Mouse (Mus musculus): ENCODE data around the gene Apon. TPM values are rescaled to one million over a fixed set of nuclear protein-coding genes. Genes with fewer than 3 reads are reported as not detected.

The Apon gene
- polyA plus RNA-seq, 1 experiment, result 0.16 TPM

DNA sequence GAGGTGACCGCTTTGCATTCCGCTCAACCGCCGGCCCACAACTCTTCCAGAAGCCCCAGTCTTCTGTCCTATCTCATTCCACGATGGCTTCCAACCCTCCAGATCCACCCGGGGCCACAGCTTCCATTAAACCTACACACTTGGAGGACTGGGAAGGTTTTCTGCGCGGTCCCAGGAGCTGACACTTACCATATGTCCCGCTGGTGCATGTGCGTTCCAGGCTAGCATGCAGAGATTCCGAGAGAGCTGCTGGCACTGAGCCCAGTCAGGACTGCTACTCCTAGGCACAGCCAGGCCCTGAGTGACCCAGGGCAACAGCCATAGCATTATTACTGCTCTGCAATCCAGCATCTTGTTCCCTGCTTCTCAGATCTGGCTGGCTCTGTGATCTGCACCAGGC, 43.7 kb downstream of the Apon start:
- no peaks in the 10 kb centered on the region for H3K79me2 ChIP-seq (ENCODE audit: control insufficient read depth, insufficient read depth)
- peaks cover under 1% of the 10 kb centered on the region for H3K36me3 ChIP-seq (ENCODE audit: control insufficient read depth, insufficient read depth)
- H3K27me3 ChIP-seq (ENCODE audit: control insufficient read depth, insufficient read depth, insufficient read length), result peaks cover 4% of the 10 kb centered on the region
- no peaks in the 10 kb centered on the region for H3K79me3 ChIP-seq (ENCODE audit: low read depth)
- H3ac ChIP-seq (ENCODE audit: control insufficient read depth, insufficient read length, low read depth), result no peak overlapping the region
- TF ChIP-seq CEBPB (IDR thresholded peaks at IDR 0.05; ENCODE audit: low read depth) (no peak), CTCF (IDR thresholded peaks at IDR 0.05; ENCODE audit: control insufficient read depth, insufficient read depth, insufficient read length) (no peak), MAX (IDR thresholded peaks at IDR 0.05) (no peak), USF1 (IDR thresholded peaks at IDR 0.05; ENCODE audit: low read depth) (no peak), MYOG (IDR thresholded peaks at IDR 0.05; ENCODE audit: control insufficient read depth, extremely low read depth, insufficient read length) (no peak), MYOD1 (IDR thresholded peaks at IDR 0.05; ENCODE audit: control insufficient read depth, insufficient read length, low read depth) (no peak), FOSL1 (IDR thresholded peaks at IDR 0.05; ENCODE audit: insufficient read depth, low read length, poor library complexity, severe bottlenecking) (no peak)
- H3K4me3 ChIP-seq (ENCODE audit: insufficient read depth, poor library complexity, severe bottlenecking), result no peak overlapping the region

DNA sequence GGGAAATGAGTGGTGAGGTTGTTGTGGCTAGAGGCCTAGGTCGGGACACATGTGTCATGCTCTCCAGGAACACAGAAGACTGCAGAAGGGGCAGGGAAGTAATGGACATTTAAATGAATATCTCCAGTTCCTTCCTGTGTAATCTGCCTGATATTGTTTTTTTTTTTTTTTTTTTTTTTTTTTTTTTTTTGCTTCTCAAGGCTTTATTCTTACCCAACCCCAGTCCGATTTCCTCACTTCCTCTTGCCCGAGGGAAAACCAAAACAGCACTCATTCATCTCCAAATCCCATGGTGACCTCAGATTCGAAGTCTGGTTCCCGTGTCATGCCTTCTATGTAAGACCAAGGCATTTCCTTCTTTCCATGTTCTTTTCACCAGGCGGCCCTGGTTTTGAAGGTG, 44.3 kb downstream of the Apon start:
- peaks cover 4% of the 10 kb centered on the region for H3K27me3 ChIP-seq (ENCODE audit: control insufficient read depth, insufficient read depth, insufficient read length)
- no peaks in the 10 kb centered on the region for H3K79me3 ChIP-seq (ENCODE audit: low read depth)
- H3K4me3 ChIP-seq (ENCODE audit: insufficient read depth, poor library complexity, severe bottlenecking), result no peak overlapping the region
- no peaks in the 10 kb centered on the region for H3K79me2 ChIP-seq (ENCODE audit: control insufficient read depth, insufficient read depth)
- TF ChIP-seq CTCF (IDR thresholded peaks at IDR 0.05; ENCODE audit: control insufficient read depth, insufficient read depth, insufficient read length), result no peak
- TF ChIP-seq USF1 (IDR thresholded peaks at IDR 0.05; ENCODE audit: low read depth), result no peak
- no peak for TF ChIP-seq CEBPB (IDR thresholded peaks at IDR 0.05; ENCODE audit: low read depth)
- TF ChIP-seq MYOG (IDR thresholded peaks at IDR 0.05; ENCODE audit: control insufficient read depth, extremely low read depth, insufficient read length), result no peak
- no peak for TF ChIP-seq FOSL1 (IDR thresholded peaks at IDR 0.05; ENCODE audit: insufficient read depth, low read length, poor library complexity, severe bottlenecking)
- TF ChIP-seq MYOD1 (IDR thresholded peaks at IDR 0.05; ENCODE audit: control insufficient read depth, insufficient read length, low read depth), result no peak
- TF ChIP-seq MAX (IDR thresholded peaks at IDR 0.05), result no peak
- no peaks in the 10 kb centered on the region for H3K36me3 ChIP-seq (ENCODE audit: control insufficient read depth, insufficient read depth)
- no peak overlapping the region for H3ac ChIP-seq (ENCODE audit: control insufficient read depth, insufficient read length, low read depth)

- Histone ChIP-seq H3ac (ENCODE audit: control insufficient read depth, insufficient read length, low read depth) (no peak within 1 kb of the TSS), H3K27me3 (ENCODE audit: control insufficient read depth, insufficient read depth, insufficient read length) (peaks cover 4% of the 10 kb centered on the region), H3K79me3 (ENCODE audit: low read depth) (no peaks in the 10 kb centered on the region), H3K36me3 (ENCODE audit: control insufficient read depth, insufficient read depth) (no peaks in the 10 kb centered on the region), H3K4me3 (ENCODE audit: insufficient read depth, poor library complexity, severe bottlenecking) (no peak within 1 kb of the TSS), H3K79me2 (ENCODE audit: control insufficient read depth, insufficient read depth) (peaks cover 4% of the 10 kb centered on the region)
- TF ChIP-seq CEBPB (IDR thresholded peaks at IDR 0.05; ENCODE audit: low read depth) (no peak), MAX (IDR thresholded peaks at IDR 0.05) (no peak), CTCF (IDR thresholded peaks at IDR 0.05; ENCODE audit: control insufficient read depth, insufficient read depth, insufficient read length) (no peak), MYOG (IDR thresholded peaks at IDR 0.05; ENCODE audit: control insufficient read depth, extremely low read depth, insufficient read length) (no peak), FOSL1 (IDR thresholded peaks at IDR 0.05; ENCODE audit: insufficient read depth, low read length, poor library complexity, severe bottlenecking) (no peak), MYOD1 (IDR thresholded peaks at IDR 0.05; ENCODE audit: control insufficient read depth, insufficient read length, low read depth) (no peak), USF1 (IDR thresholded peaks at IDR 0.05; ENCODE audit: low read depth) (no peak)
Measured at GRCm38 (mm10) chr10:128298702-128299171, 44.8 kb downstream of the Apon start, which contains the start of gene Il23a. Il23a (minus strand) TSS chr10:128298752.

- Histone ChIP-seq H3K36me3 (ENCODE audit: control insufficient read depth, insufficient read depth) (no peaks in the 10 kb centered on the region), H3ac (ENCODE audit: control insufficient read depth, insufficient read length, low read depth) (peak overlapping the region; percentile 76), H3K4me3 (ENCODE audit: insufficient read depth, poor library complexity, severe bottlenecking) (peak overlapping the region; percentile 56), H3K79me2 (ENCODE audit: control insufficient read depth, insufficient read depth) (peaks cover 15% of the 10 kb centered on the region), H3K79me3 (ENCODE audit: low read depth) (peaks cover 5% of the 10 kb centered on the region), H3K27me3 (ENCODE audit: control insufficient read depth, insufficient read depth, insufficient read length) (peaks cover 2% of the 10 kb centered on the region)
- TF ChIP-seq MAX (IDR thresholded peaks at IDR 0.05), result no peak
- no peak for TF ChIP-seq FOSL1 (IDR thresholded peaks at IDR 0.05; ENCODE audit: insufficient read depth, low read length, poor library complexity, severe bottlenecking)
- TF ChIP-seq CEBPB (IDR thresholded peaks at IDR 0.05; ENCODE audit: low read depth), result no peak
- no peak for TF ChIP-seq MYOD1 (IDR thresholded peaks at IDR 0.05; ENCODE audit: control insufficient read depth, insufficient read length, low read depth)
- no peak for TF ChIP-seq MYOG (IDR thresholded peaks at IDR 0.05; ENCODE audit: control insufficient read depth, extremely low read depth, insufficient read length)
- no peak for TF ChIP-seq CTCF (IDR thresholded peaks at IDR 0.05; ENCODE audit: control insufficient read depth, insufficient read depth, insufficient read length)
- TF ChIP-seq USF1 (IDR thresholded peaks at IDR 0.05; ENCODE audit: low read depth), result no peak
Measured at GRCm38 (mm10) chr10:128302357-128302756, 48.5 kb downstream of the Apon start.

DNA sequence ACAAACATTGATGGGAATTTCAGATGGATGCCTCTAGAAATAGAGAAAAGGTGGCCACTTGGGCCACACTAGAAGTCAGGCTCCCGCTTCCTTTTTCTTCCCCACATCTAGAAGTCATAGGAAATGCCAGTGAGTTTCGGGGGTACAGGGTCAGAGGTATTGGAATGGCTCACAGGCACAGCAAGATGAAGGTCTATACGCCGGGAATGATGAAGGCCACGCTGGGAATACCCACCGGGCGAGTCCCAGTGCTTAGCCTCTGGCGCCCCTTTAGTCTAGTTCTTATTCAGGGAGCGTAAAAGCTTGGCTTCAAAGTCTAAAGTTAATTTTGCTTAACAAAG, 48.9 kb downstream of the Apon start:
- no peaks in the 10 kb centered on the region for H3K36me3 ChIP-seq (ENCODE audit: control insufficient read depth, insufficient read depth)
- peaks cover 5% of the 10 kb centered on the region for H3K79me3 ChIP-seq (ENCODE audit: low read depth)
- H3ac ChIP-seq (ENCODE audit: control insufficient read depth, insufficient read length, low read depth), result peak overlapping the region; percentile 76
- no peaks in the 10 kb centered on the region for H3K27me3 ChIP-seq (ENCODE audit: control insufficient read depth, insufficient read depth, insufficient read length)
- H3K4me3 ChIP-seq (ENCODE audit: insufficient read depth, poor library complexity, severe bottlenecking), result peak overlapping the region; percentile 56
- TF ChIP-seq USF1 (IDR thresholded peaks at IDR 0.05; ENCODE audit: low read depth) (no peak), FOSL1 (IDR thresholded peaks at IDR 0.05; ENCODE audit: insufficient read depth, low read length, poor library complexity, severe bottlenecking) (no peak), CEBPB (IDR thresholded peaks at IDR 0.05; ENCODE audit: low read depth) (no peak), CTCF (IDR thresholded peaks at IDR 0.05; ENCODE audit: control insufficient read depth, insufficient read depth, insufficient read length) (no peak), MYOD1 (IDR thresholded peaks at IDR 0.05; ENCODE audit: control insufficient read depth, insufficient read length, low read depth) (no peak), MAX (IDR thresholded peaks at IDR 0.05) (no peak), MYOG (IDR thresholded peaks at IDR 0.05; ENCODE audit: control insufficient read depth, extremely low read depth, insufficient read length) (no peak)
- peaks cover 15% of the 10 kb centered on the region for H3K79me2 ChIP-seq (ENCODE audit: control insufficient read depth, insufficient read depth)

Data from C2C12 (cell line).